Mouse (Mus musculus) kidney, postnatal 0 days (tissue): Measurements from ENCODE around the gene Shq1. TPM values are rescaled to one million over a fixed set of nuclear protein-coding genes. Genes with fewer than 3 reads are reported as not detected.

Source experiments
- ATAC-seq: fragments of 200-750 bp; cut with Nextera tagmentation; replicated peaks from 2 replicates; pipeline ENCODE4 v1.8.0; 2017; ENCODE audit warnings: low read depth, moderate number of reproducible peaks, moderate TSS enrichment, moderate library complexity; ENCODE audit not compliant: low FRiP score
- DNase-seq: peaks from one replicate; pipeline ENCODE4 v3.0.0-alpha.2; 2016; ENCODE audit warnings: low spot score
- H3K27ac ChIP-seq: fragments of 300-500 bp; sonication (generic); 2 replicates; pipeline ENCODE4 v1.5.1; 2014; ENCODE audit warnings: mild to moderate bottlenecking
- H3K27me3 ChIP-seq: fragments of 300-500 bp; sonication (generic); 2 replicates; pipeline ENCODE4 v1.6.1; 2014; ENCODE audit warnings: low read length, mixed read lengths; ENCODE audit not compliant: insufficient read depth
- H3K36me3 ChIP-seq: fragments of 300-500 bp; sonication (generic); 2 replicates; pipeline ENCODE4 v1.6.1; 2014; ENCODE audit warnings: low read length, mixed read lengths; ENCODE audit not compliant: insufficient read depth
- H3K4me1 ChIP-seq: fragments of 300-500 bp; sonication (generic); replicated peaks from 2 replicates; pipeline ENCODE4 v1.6.1; 2014; ENCODE audit warnings: antibody characterized with exemption, low read length, mixed read lengths; ENCODE audit not compliant: insufficient read depth
- H3K4me2 ChIP-seq: fragments of 300-500 bp; sonication (generic); 2 replicates; pipeline ENCODE4 v1.6.1; 2014; ENCODE audit warnings: mild to moderate bottlenecking, low read length, moderate library complexity, mixed read lengths
- H3K4me3 ChIP-seq: fragments of 300-500 bp; sonication (generic); replicated peaks from 2 replicates; pipeline ENCODE4 v1.5.1; 2014; ENCODE audit warnings: low read depth, low read length
- H3K9ac ChIP-seq: fragments of 300-500 bp; sonication (generic); 2 replicates; pipeline ENCODE4 v1.6.1; 2014; ENCODE audit warnings: low read depth, low read length
- H3K9me3 ChIP-seq: fragments of 300-500 bp; sonication (generic); replicated peaks from 2 replicates; pipeline ENCODE4 v1.6.1; 2016; ENCODE audit warnings: low read length, inconsistent platforms, mixed read lengths
- CTCF ChIP-seq: IDR thresholded peaks from 2 replicates; pipeline ENCODE4 v1.5.1; 2016; ENCODE audit warnings: antibody characterized with exemption, low read depth, mild to moderate bottlenecking, moderate library complexity
- WGBS: fragments of 180-500 bp; shearing (Covaris S2); extraction: QIAGEN DNeasy Blood & Tissue Kit; methylation state at CpG from one replicate; pipeline ENCODE4 v1.1.7; 2014; 5-methylcytosine and 5-hydroxymethylcytosine counted together
- polyA plus RNA-seq: library from polyadenylated mRNA; unstranded; fragments of >200 nt; fragmentation: Nextera tagmentation; extraction: Ambion mirVana; gene quantifications from 2 replicates; pipeline ENCODE4 v1.2.1, GENCODE M21; 2015

The Shq1 gene
- polyA plus RNA-seq, 1 experiment from 2014 or later, result 11.8 TPM

- Histone ChIP-seq H3K9ac (no peak overlapping the region), H3K9me3 (no peaks in the 10 kb centered on the region), H3K27ac (no peak overlapping the region), H3K4me3 (no peak overlapping the region), H3K27me3 (no peaks in the 10 kb centered on the region), H3K36me3 (no peaks in the 10 kb centered on the region), H3K4me2 (no peak overlapping the region), H3K4me1 (0 out of 2 replicates have a peak, but pooled peaks cover 3% of the 10 kb centered on the region)
- no peak for TF ChIP-seq CTCF
- ATAC-seq (no peak), DNase-seq (no peak)
- 94% methylated on average over 6 of the region's 7 CpGs for WGBS
These were observed 5.5 kb upstream of the Shq1 start for GRCm38 (mm10) chr6:100676461-100676860.

GRCm38 (mm10) chr6:100674974-100675373 lies 4.0 kb upstream of the Shq1 start:
- Histone ChIP-seq H3K27me3 (no peaks in the 10 kb centered on the region), H3K36me3 (no peaks in the 10 kb centered on the region), H3K4me2 (no peak overlapping the region), H3K4me1 (0 out of 2 replicates have a peak, but pooled peaks cover 6% of the 10 kb centered on the region), H3K9me3 (no peaks in the 10 kb centered on the region), H3K4me3 (no peak overlapping the region), H3K9ac (no peak overlapping the region), H3K27ac (no peak overlapping the region)
- peak; percentile 81 for TF ChIP-seq CTCF
- DNase-seq (peak; percentile 81), ATAC-seq (no peak)
- WGBS, result 14% methylated on average over 6 of the region's 6 CpGs

- no peak for TF ChIP-seq CTCF
- Histone ChIP-seq H3K27me3 (no peaks in the 10 kb centered on the region), H3K4me2 (peak overlapping the region; percentile 90), H3K27ac (no peak overlapping the region), H3K9me3 (no peaks in the 10 kb centered on the region), H3K4me3 (peak overlapping the region; percentile 56), H3K9ac (no peak overlapping the region), H3K36me3 (no peaks in the 10 kb centered on the region), H3K4me1 (0 out of 2 replicates have a peak, but pooled peaks cover 6% of the 10 kb centered on the region)
- 8% methylated on average over 7 of the region's 7 CpGs for WGBS
- ATAC-seq (no peak), DNase-seq (no peak)
These were observed 444 bp upstream of the Shq1 start for GRCm38 (mm10) chr6:100671401-100671800.

- H3K9ac ChIP-seq, result peak overlapping the region; percentile 65
- peak; percentile 50 for TF ChIP-seq CTCF
- no peaks in the 10 kb centered on the region for H3K27me3 ChIP-seq
- H3K4me2 ChIP-seq, result peak overlapping the region; percentile 90
- H3K27ac ChIP-seq, result no peak overlapping the region
- WGBS, result 1% methylated on average over 31 of the region's 32 CpGs
- H3K4me3 ChIP-seq, result peak overlapping the region; percentile 56
- DNase-seq, result peak; percentile 61
- H3K9me3 ChIP-seq, result no peaks in the 10 kb centered on the region
- 0 out of 2 replicates have a peak, but pooled peaks cover 6% of the 10 kb centered on the region for H3K4me1 ChIP-seq
- ATAC-seq, result peak; percentile 87
- H3K36me3 ChIP-seq, result no peaks in the 10 kb centered on the region
These were observed 551 bp downstream of the Shq1 start for GRCm38 (mm10) chr6:100670370-100670841.

GRCm38 (mm10) chr6:100668858-100669257 lies 2.1 kb downstream of the Shq1 start:
- Histone ChIP-seq H3K27ac (no peak overlapping the region), H3K9me3 (no peaks in the 10 kb centered on the region), H3K4me2 (no peak overlapping the region), H3K36me3 (0 out of 2 replicates have a peak, but pooled peaks cover 14% of the 10 kb centered on the region), H3K27me3 (no peaks in the 10 kb centered on the region), H3K4me1 (0 out of 2 replicates have a peak, but pooled peaks cover 6% of the 10 kb centered on the region), H3K4me3 (no peak overlapping the region), H3K9ac (no peak overlapping the region)
- ATAC-seq (no peak), DNase-seq (no peak)
- WGBS, result 81% methylated on average over 2 of the region's 2 CpGs
- no peak for TF ChIP-seq CTCF

GRCm38 (mm10) chr6:100667644-100668043 lies 3.3 kb downstream of the Shq1 start:
- H3K9me3 ChIP-seq, result no peaks in the 10 kb centered on the region
- no peak overlapping the region for H3K4me3 ChIP-seq
- 0 out of 2 replicates have a peak, but pooled peaks cover 6% of the 10 kb centered on the region for H3K4me1 ChIP-seq
- DNase-seq (peak; percentile 50), ATAC-seq (no peak)
- H3K9ac ChIP-seq, result no peak overlapping the region
- WGBS, result 76% methylated on average over 8 of the region's 8 CpGs
- no peak overlapping the region for H3K27ac ChIP-seq
- no peak overlapping the region for H3K4me2 ChIP-seq
- H3K36me3 ChIP-seq, result 0 out of 2 replicates have a peak, but pooled peaks cover 19% of the 10 kb centered on the region
- H3K27me3 ChIP-seq, result no peaks in the 10 kb centered on the region
- TF ChIP-seq CTCF, result peak; percentile 60

GRCm38 (mm10) chr6:100662224-100662623 lies 8.7 kb downstream of the Shq1 start:
- DNase-seq, result no peak
- H3K4me2 ChIP-seq, result no peak overlapping the region
- H3K9me3 ChIP-seq, result no peaks in the 10 kb centered on the region
- no peaks in the 10 kb centered on the region for H3K4me1 ChIP-seq
- WGBS, result 67% methylated on average over 6 of the region's 6 CpGs
- H3K27ac ChIP-seq, result no peak overlapping the region
- H3K9ac ChIP-seq, result no peak overlapping the region
- TF ChIP-seq CTCF, result no peak
- H3K27me3 ChIP-seq, result no peaks in the 10 kb centered on the region
- H3K4me3 ChIP-seq, result no peak overlapping the region
- no peak for ATAC-seq
- H3K36me3 ChIP-seq, result peaks cover 28% of the 10 kb centered on the region; the same call in 1 of the 2 replicates
